Mouse (Mus musculus): ENCODE results near the gene Pnpla2. TPM values are rescaled to one million over a fixed set of nuclear protein-coding genes. Genes with fewer than 3 reads are reported as not detected.

The Pnpla2 gene
- polyA plus RNA-seq, 1 experiment from 2014 or later: 57.5 TPM

Other genes with a start within 250 kb of the Pnpla2 start
- 0.23 and 0.58 TPM in 2 replicates for gene Lmntd2, start 241.1 kb upstream of the Pnpla2 start, polyA plus RNA-seq (2015; fragmentation: Nextera tagmentation; extraction: Ambion mirVana)
- gene Rassf7, start 239.3 kb upstream of the Pnpla2 start, polyA plus RNA-seq (2015; fragmentation: Nextera tagmentation; extraction: Ambion mirVana): 11.4 and 18.4 TPM in 2 replicates
- 36.7 and 44.9 TPM in 2 replicates for gene Phrf1, start 226.4 kb upstream of the Pnpla2 start, polyA plus RNA-seq (2015; fragmentation: Nextera tagmentation; extraction: Ambion mirVana)
- gene Irf7, start 188.7 kb upstream of the Pnpla2 start, polyA plus RNA-seq (2015; fragmentation: Nextera tagmentation; extraction: Ambion mirVana): 3.0 and 6.5 TPM in 2 replicates
- gene Cdhr5, start 178.4 kb upstream of the Pnpla2 start, polyA plus RNA-seq (2015; fragmentation: Nextera tagmentation; extraction: Ambion mirVana): 0.05 TPM in 1 of 2 replicates, not detected in the other
- gene Sct, start 176.1 kb upstream of the Pnpla2 start, polyA plus RNA-seq (2015; fragmentation: Nextera tagmentation; extraction: Ambion mirVana): 1.5 and 1.6 TPM in 2 replicates
- gene Drd4, start 163.2 kb upstream of the Pnpla2 start, polyA plus RNA-seq (2015; fragmentation: Nextera tagmentation; extraction: Ambion mirVana): 0.18 and 0.22 TPM in 2 replicates
- 29.4 and 42.1 TPM in 2 replicates for gene Deaf1, start 127.5 kb upstream of the Pnpla2 start, polyA plus RNA-seq (2015; fragmentation: Nextera tagmentation; extraction: Ambion mirVana)
- 29.3 and 35.6 TPM in 2 replicates for gene Tmem80, start 127.5 kb upstream of the Pnpla2 start, polyA plus RNA-seq (2015; fragmentation: Nextera tagmentation; extraction: Ambion mirVana)
- 1.1 and 4.7 TPM in 2 replicates for gene Eps8l2, start 116.3 kb upstream of the Pnpla2 start, polyA plus RNA-seq (2015; fragmentation: Nextera tagmentation; extraction: Ambion mirVana)
- gene Taldo1, start 63.0 kb upstream of the Pnpla2 start, polyA plus RNA-seq (2015; fragmentation: Nextera tagmentation; extraction: Ambion mirVana): 225 and 246 TPM in 2 replicates
- gene Gatd1, start 41.1 kb upstream of the Pnpla2 start, polyA plus RNA-seq (2015; fragmentation: Nextera tagmentation; extraction: Ambion mirVana): 25.5 and 31.6 TPM in 2 replicates
- gene Cend1, start 25.7 kb upstream of the Pnpla2 start, polyA plus RNA-seq (2015; fragmentation: Nextera tagmentation; extraction: Ambion mirVana): 4.5 and 5.2 TPM in 2 replicates
- gene Slc25a22, start 17.3 kb upstream of the Pnpla2 start, polyA plus RNA-seq (2015; fragmentation: Nextera tagmentation; extraction: Ambion mirVana): 14.1 and 20.2 TPM in 2 replicates
- gene Pidd1, start 11.2 kb upstream of the Pnpla2 start, polyA plus RNA-seq (2015; fragmentation: Nextera tagmentation; extraction: Ambion mirVana): 6.7 and 9.6 TPM in 2 replicates
- gene Rplp2, start 7.8 kb upstream of the Pnpla2 start, polyA plus RNA-seq (2015; fragmentation: Nextera tagmentation; extraction: Ambion mirVana): 703 and 884 TPM in 2 replicates
- gene Cracr2b, start 5.9 kb downstream of the Pnpla2 start, polyA plus RNA-seq (2015; fragmentation: Nextera tagmentation; extraction: Ambion mirVana): 24.9 and 26.2 TPM in 2 replicates
- gene Cd151, start 12.2 kb downstream of the Pnpla2 start, polyA plus RNA-seq (2015; fragmentation: Nextera tagmentation; extraction: Ambion mirVana): 28.7 and 35.2 TPM in 2 replicates
- 59.5 and 63.5 TPM in 2 replicates for gene Polr2l, start 19.9 kb downstream of the Pnpla2 start, polyA plus RNA-seq (2015; fragmentation: Nextera tagmentation; extraction: Ambion mirVana)
- gene Tspan4, start 20.0 kb downstream of the Pnpla2 start, polyA plus RNA-seq (2015; fragmentation: Nextera tagmentation; extraction: Ambion mirVana): 48.9 and 62.8 TPM in 2 replicates
- gene Chid1, start 84.7 kb downstream of the Pnpla2 start, polyA plus RNA-seq (2015; fragmentation: Nextera tagmentation; extraction: Ambion mirVana): 27.2 and 38.7 TPM in 2 replicates
- gene Ap2a2, start 107.0 kb downstream of the Pnpla2 start, polyA plus RNA-seq (2015; fragmentation: Nextera tagmentation; extraction: Ambion mirVana): 43.6 and 59.0 TPM in 2 replicates
- 0.08 and 0.22 TPM in 2 replicates for gene Muc6, start 200.1 kb downstream of the Pnpla2 start, polyA plus RNA-seq (2015; fragmentation: Nextera tagmentation; extraction: Ambion mirVana)
- gene Muc2, start 235.1 kb downstream of the Pnpla2 start, polyA plus RNA-seq (2015; fragmentation: Nextera tagmentation; extraction: Ambion mirVana): 0.09 and 0.23 TPM in 2 replicates